Mouse (Mus musculus) midbrain, embryonic 11.5 days (tissue): ENCODE measurements at regions not wholly inside any gene's neighbourhood (a gene's known extent, or its start where the extent isn't known, plus 50 kb on each side); places are given as distances from the start of the nearest gene placed in this dataset.
"Not testable (repeated sequence)": the region's sequence is repeated elsewhere in the genome, so short reads cannot be mapped to it uniquely, and the experiment has no call there.

Source experiments
- ATAC-seq: fragments of 200-750 bp; cut with Nextera tagmentation; 2 replicates; pipeline ENCODE4 v1.8.0; 2017; ENCODE audit warnings: moderate TSS enrichment, moderate library complexity; ENCODE audit not compliant: low FRiP score
- DNase-seq: peaks from one replicate; pipeline ENCODE4 v3.0.0; 2015; ENCODE audit warnings: low spot score; ENCODE audit errors: missing footprints
- H3K27ac ChIP-seq: fragments of 300-500 bp; sonication (generic); 2 replicates; pipeline ENCODE4 v1.5.1; 2014; ENCODE audit warnings: low read depth, low read length
- H3K27me3 ChIP-seq: fragments of 300-500 bp; sonication (generic); 2 replicates; pipeline ENCODE4 v1.6.1; 2014; ENCODE audit warnings: mild to moderate bottlenecking, low read length, moderate library complexity, mixed read lengths; ENCODE audit not compliant: control insufficient read depth, insufficient read depth
- H3K36me3 ChIP-seq: fragments of 300-500 bp; sonication (generic); 2 replicates; pipeline ENCODE4 v1.6.1; 2014; ENCODE audit warnings: mild to moderate bottlenecking, low read length, moderate library complexity, mixed read lengths; ENCODE audit not compliant: control insufficient read depth, insufficient read depth
- H3K4me1 ChIP-seq: fragments of 300-500 bp; sonication (generic); 2 replicates; pipeline ENCODE4 v1.6.1; 2014; ENCODE audit warnings: low read length; ENCODE audit not compliant: control insufficient read depth, insufficient read depth
- H3K4me2 ChIP-seq: fragments of 300-500 bp; sonication (generic); 2 replicates; pipeline ENCODE4 v1.6.1; 2014; ENCODE audit warnings: mild to moderate bottlenecking, moderate library complexity
- H3K4me3 ChIP-seq: fragments of 300-500 bp; sonication (generic); 2 replicates; pipeline ENCODE4 v1.5.1; 2014; ENCODE audit warnings: low read depth, low read length
- H3K9ac ChIP-seq: fragments of 300-500 bp; sonication (generic); 2 replicates; pipeline ENCODE4 v1.6.1; 2014; ENCODE audit warnings: low read length
- H3K9me3 ChIP-seq: fragments of 300-500 bp; sonication (generic); 2 replicates; pipeline ENCODE4 v1.6.1; 2016; ENCODE audit warnings: low read length; ENCODE audit not compliant: control insufficient read depth
- WGBS: fragments of 180-500 bp; shearing (Covaris S2); extraction: QIAGEN DNeasy Blood & Tissue Kit; methylation state at CpG from one replicate; pipeline ENCODE4 v1.1.7; 2014; 5-methylcytosine and 5-hydroxymethylcytosine counted together

- H3K9me3 ChIP-seq: no peaks in the 10 kb centered on the region
- no peaks in the 10 kb centered on the region for H3K4me1 ChIP-seq
- DNase-seq (no peak), ATAC-seq (no peak)
- H3K9ac ChIP-seq: no peak overlapping the region
- H3K27ac ChIP-seq: no peak overlapping the region
- no peaks in the 10 kb centered on the region for H3K27me3 ChIP-seq
- no peak overlapping the region for H3K4me3 ChIP-seq
- H3K4me2 ChIP-seq: no peak overlapping the region
- 88% methylated on average over 7 of the region's 7 CpGs for WGBS
- H3K36me3 ChIP-seq: no peaks in the 10 kb centered on the region
These were observed 55.9 kb downstream of the Tmem121 start for GRCm38 (mm10) chr12:113241373-113242193.

- H3K36me3 ChIP-seq: no peaks in the 10 kb centered on the region
These were observed 56.4 kb downstream of the Tmem121 start for GRCm38 (mm10) chr12:113242194-113242510.

GRCm38 (mm10) chr12:113244685-113245084, 59.0 kb downstream of the Tmem121 start:
- no peak overlapping the region for H3K4me2 ChIP-seq
- H3K27ac ChIP-seq: no peak overlapping the region
- WGBS: 90% methylated on average over 2 of the region's 2 CpGs
- H3K36me3 ChIP-seq: no peaks in the 10 kb centered on the region
- no peaks in the 10 kb centered on the region for H3K4me1 ChIP-seq
- H3K9ac ChIP-seq: no peak overlapping the region
- H3K4me3 ChIP-seq: no peak overlapping the region
- DNase-seq (no peak), ATAC-seq (0 out of 2 replicates have a peak, but pooled peaks have one; percentile 33)
- no peaks in the 10 kb centered on the region for H3K27me3 ChIP-seq
- H3K9me3 ChIP-seq: no peaks in the 10 kb centered on the region

More at GRCm38 (mm10) chr12:113242194-113242510, 56.4 kb downstream of the Tmem121 start:
- peak; percentile 6 for DNase-seq
- no peak overlapping the region for H3K4me3 ChIP-seq
- no peak overlapping the region for H3K9ac ChIP-seq
- no peaks in the 10 kb centered on the region for H3K4me1 ChIP-seq
- no peak overlapping the region for H3K27ac ChIP-seq
- H3K9me3 ChIP-seq: no peaks in the 10 kb centered on the region
- no peak overlapping the region for H3K4me2 ChIP-seq
- 82% methylated on average over 3 of the region's 3 CpGs for WGBS
- ATAC-seq: no peak
- no peaks in the 10 kb centered on the region for H3K27me3 ChIP-seq

- not testable (repeated sequence) for H3K4me3 ChIP-seq, H3K36me3 ChIP-seq, H3K27ac ChIP-seq, DNase-seq, H3K9me3 ChIP-seq, H3K27me3 ChIP-seq, H3K9ac ChIP-seq, H3K4me1 ChIP-seq, H3K4me2 ChIP-seq
- 85% methylated on average over 2 of the region's 2 CpGs for WGBS
- ATAC-seq: peak; percentile 28; the same call in 1 of the 2 replicates
These were observed 68.0 kb downstream of the Tmem121 start for GRCm38 (mm10) chr12:113253446-113254424.

GRCm38 (mm10) chr12:113255331-113255730, 69.6 kb downstream of the Tmem121 start:
- no peak overlapping the region for H3K27ac ChIP-seq
- H3K36me3 ChIP-seq: no peaks in the 10 kb centered on the region
- ATAC-seq: no peak

GRCm38 (mm10) chr12:113256628-113257027, 70.9 kb downstream of the Tmem121 start:
- WGBS: 84% methylated on average over 2 of the region's 2 CpGs
- no peak overlapping the region for H3K9ac ChIP-seq
- H3K4me2 ChIP-seq: no peak overlapping the region
- ATAC-seq (no peak), DNase-seq (no peak)
- H3K9me3 ChIP-seq: no peaks in the 10 kb centered on the region
- H3K27ac ChIP-seq: no peak overlapping the region
- H3K4me3 ChIP-seq: no peak overlapping the region
- no peaks in the 10 kb centered on the region for H3K4me1 ChIP-seq
- no peaks in the 10 kb centered on the region for H3K36me3 ChIP-seq
- no peaks in the 10 kb centered on the region for H3K27me3 ChIP-seq

More at GRCm38 (mm10) chr12:113255331-113255730, 69.6 kb downstream of the Tmem121 start:
- WGBS: 87% methylated on average over 3 of the region's 3 CpGs
- DNase-seq: no peak
- H3K9me3 ChIP-seq: no peaks in the 10 kb centered on the region
- no peak overlapping the region for H3K4me2 ChIP-seq
- H3K9ac ChIP-seq: no peak overlapping the region
- H3K27me3 ChIP-seq: no peaks in the 10 kb centered on the region
- no peaks in the 10 kb centered on the region for H3K4me1 ChIP-seq
- H3K4me3 ChIP-seq: no peak overlapping the region

- ATAC-seq: no peak
- Histone ChIP-seq H3K27me3 (no peaks in the 10 kb centered on the region), H3K9ac (no peak overlapping the region), H3K36me3 (no peaks in the 10 kb centered on the region), H3K4me3 (no peak overlapping the region), H3K4me1 (no peaks in the 10 kb centered on the region), H3K9me3 (no peaks in the 10 kb centered on the region), H3K4me2 (no peak overlapping the region), H3K27ac (no peak overlapping the region)
- WGBS: 70% methylated on average over 2 of the region's 2 CpGs
- no peak for DNase-seq
These were observed 71.5 kb downstream of the Tmem121 start for GRCm38 (mm10) chr12:113257243-113257642.

- no peak overlapping the region for H3K4me3 ChIP-seq
- no peaks in the 10 kb centered on the region for H3K36me3 ChIP-seq
- H3K9me3 ChIP-seq: no peaks in the 10 kb centered on the region
- 90% methylated on average over 3 of the region's 3 CpGs for WGBS
- H3K27ac ChIP-seq: no peak overlapping the region
- H3K4me1 ChIP-seq: no peaks in the 10 kb centered on the region
- no peaks in the 10 kb centered on the region for H3K27me3 ChIP-seq
- no peak overlapping the region for H3K4me2 ChIP-seq
- DNase-seq (no peak), ATAC-seq (no peak)
- H3K9ac ChIP-seq: no peak overlapping the region
These were observed 73.7 kb downstream of the Tmem121 start for GRCm38 (mm10) chr12:113259476-113259875.

- Histone ChIP-seq H3K4me1 (no peaks in the 10 kb centered on the region), H3K36me3 (no peaks in the 10 kb centered on the region), H3K27ac (no peak overlapping the region), H3K4me3 (no peak overlapping the region), H3K9ac (no peak overlapping the region), H3K27me3 (no peaks in the 10 kb centered on the region), H3K9me3 (no peaks in the 10 kb centered on the region), H3K4me2 (no peak overlapping the region)
- ATAC-seq: no peak
- no peak for DNase-seq
- 86% methylated on average over 6 of the region's 6 CpGs for WGBS
These were observed 74.6 kb downstream of the Tmem121 start for GRCm38 (mm10) chr12:113260304-113260703.
